Mouse (Mus musculus) cerebellum, adult 2 months (tissue): Measurements from ENCODE around the gene Kcnma1.
A peak's percentile ranks its signal among the peaks of the same experiment; 100 is the strongest.

Experiments
- CTCF ChIP-seq: fragments of 200-500 bp; IDR thresholded peaks from 2 replicates; pipeline ENCODE4 v1.5.1; 2011; ENCODE audit warnings: low read depth, mild to moderate bottlenecking, control low read depth, low read length, moderate library complexity, borderline replicate concordance; ENCODE audit not compliant: insufficient read depth
- POLR2A ChIP-seq: fragments of 200-500 bp; IDR thresholded peaks from 2 replicates; pipeline ENCODE4 v1.6.1; 2011; ENCODE audit warnings: low read length, control low read depth, borderline replicate concordance; ENCODE audit not compliant: insufficient read depth

- TF ChIP-seq CTCF (peak; percentile 75), POLR2A (no peak)
Measured at GRCm38 (mm10) chr14:23529720-23530119, 484.6 kb downstream of the Kcnma1 start.
